Mouse (Mus musculus): ENCODE data around the gene Oxct2a. TPM values are rescaled to one million over a fixed set of nuclear protein-coding genes. Genes with fewer than 3 reads are reported as not detected.
A peak's percentile ranks its signal among the peaks of the same experiment; 100 is the strongest.
"Not testable (repeated sequence)": the region's sequence is repeated elsewhere in the genome, so short reads cannot be mapped to it uniquely, and the experiment has no call there.

Gene Oxct2a
- total RNA-seq, 2 experiments from 2014 or later, result 0.20 TPM; not detected in 1

- intact Hi-C loops (cut with DNase I; ENCODE audit: low total_unique reads), result no loop called here
- DNase-seq, result no peak
These were observed 2.7 kb upstream of the Oxct2a start for GRCm38 (mm10) chr4:123326087-123326486.

DNA sequence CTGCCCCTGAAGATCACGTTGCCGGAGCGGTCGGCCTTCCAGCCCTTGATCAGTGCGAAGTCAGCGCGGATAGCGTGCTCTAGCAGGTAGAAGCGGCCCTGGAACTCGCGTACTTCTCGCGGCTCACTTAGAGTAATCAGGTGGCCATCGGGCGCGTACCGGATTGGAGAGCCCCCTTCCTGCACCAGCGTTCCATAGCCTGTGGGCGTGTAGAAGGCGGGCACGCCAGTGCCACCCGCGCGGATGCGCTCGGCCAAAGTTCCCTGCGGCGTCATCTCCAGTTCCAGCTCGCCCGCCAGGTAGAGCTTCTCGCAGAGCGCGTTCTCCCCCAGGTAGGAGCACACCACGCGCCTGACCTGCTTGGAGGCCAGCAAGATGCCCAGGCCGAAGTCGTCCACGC lies 524 bp downstream of the Oxct2a start:
- DNase-seq; intact Hi-C loops (cut with DNase I; ENCODE audit: low total_unique reads): not testable (repeated sequence)

DNA sequence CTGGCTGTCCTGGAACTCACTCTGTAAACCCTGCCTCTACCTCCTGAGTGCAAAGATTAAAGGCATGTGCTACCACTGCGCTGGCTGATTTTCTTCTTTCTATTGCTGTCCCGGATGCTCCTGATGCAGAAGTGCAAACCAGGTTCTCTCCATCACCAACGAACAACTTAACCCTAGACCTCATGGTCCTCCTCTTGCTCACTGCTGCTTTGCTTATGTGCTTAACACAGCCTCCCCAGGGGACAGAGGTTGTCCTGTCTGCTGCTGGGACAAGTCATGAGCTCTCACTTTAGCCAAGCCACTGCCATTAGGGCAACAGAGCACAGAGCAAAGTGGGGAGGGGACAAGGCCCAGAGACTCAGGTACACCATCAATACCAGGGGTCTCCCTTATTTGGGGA lies 8.9 kb downstream of the Oxct2a start:
- no peak for DNase-seq

DNA sequence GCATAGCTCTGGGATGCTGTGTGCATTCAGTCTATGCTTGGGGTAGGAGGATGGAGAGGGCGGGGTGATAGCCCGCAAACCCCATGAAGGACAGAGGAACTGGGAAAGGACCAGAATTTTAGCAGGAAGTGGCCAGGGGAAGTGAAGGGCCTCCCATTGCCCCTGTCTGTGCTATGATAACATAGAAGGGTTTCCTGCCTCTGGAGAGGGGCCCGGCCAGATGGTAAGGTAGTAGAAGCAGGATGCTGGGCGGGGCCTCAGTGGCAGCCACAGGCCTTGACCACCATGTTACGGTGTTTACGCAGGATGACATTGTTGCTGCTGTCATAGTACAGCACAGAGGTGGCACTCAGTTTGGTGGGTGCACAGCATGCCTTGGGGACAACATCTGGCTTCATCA lies 10.4 kb downstream of the Oxct2a start:
- no peak for DNase-seq
- intact Hi-C loops (cut with DNase I; ENCODE audit: low total_unique reads), result no loop called here

More for the DNA sequence above, 8.9 kb downstream of the Oxct2a start:
- intact Hi-C loops (cut with DNase I; ENCODE audit: low total_unique reads), result no loop called here

GRCm38 (mm10) chr4:123311845-123312244 lies 11.6 kb downstream of the Oxct2a start:
- intact Hi-C loops (cut with DNase I; ENCODE audit: low total_unique reads), result no loop called here
- no peak for DNase-seq

DNA sequence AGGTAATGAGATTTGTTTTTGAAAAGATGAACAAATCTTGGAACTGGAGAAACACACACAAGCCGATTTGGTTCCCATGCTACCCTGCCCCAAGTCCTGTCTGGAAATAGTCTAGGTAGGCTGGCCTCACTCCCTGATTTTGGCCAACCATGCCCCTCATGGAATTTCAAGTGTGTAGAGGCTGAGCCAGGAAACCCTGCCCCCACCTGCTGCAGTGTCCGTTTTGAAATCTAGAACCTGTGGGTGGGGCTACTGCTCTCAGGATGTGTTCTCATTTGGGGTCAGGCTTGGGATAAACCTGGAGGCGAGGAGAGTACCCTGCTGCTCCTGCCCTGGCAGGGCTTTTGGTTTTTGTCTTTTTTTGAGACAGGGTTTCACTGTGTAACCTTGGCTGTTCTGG lies 15.1 kb downstream of the Oxct2a start:
- intact Hi-C loops (cut with DNase I; ENCODE audit: low total_unique reads), result loop anchor here (5.0 kb wide), 1 partner anchor 34 kb away; the partner anchor contains the start of gene Bmp8a
- DNase-seq, result peak; percentile 21

DNA sequence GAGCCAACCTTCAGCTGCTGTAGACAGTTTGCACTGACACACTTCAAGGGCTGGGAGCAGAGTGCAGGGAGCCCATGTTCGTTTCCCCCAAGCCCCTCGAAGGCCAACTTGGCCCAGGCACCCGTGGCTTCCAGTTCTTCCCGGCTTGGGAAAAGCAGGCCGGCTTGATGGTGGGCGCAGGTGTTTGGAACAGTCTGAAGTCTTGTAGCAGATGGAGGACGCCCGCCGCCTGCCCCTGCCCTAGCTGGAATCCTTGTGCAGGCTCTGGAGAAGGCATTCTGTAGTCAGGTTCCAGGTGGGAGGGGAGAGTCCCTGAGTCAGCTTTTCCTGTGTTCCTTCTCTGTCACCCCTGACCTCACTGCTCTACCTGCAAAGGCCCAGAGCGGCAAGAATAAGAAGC lies 16.4 kb downstream of the Oxct2a start:
- intact Hi-C loops (cut with DNase I; ENCODE audit: low total_unique reads), result loop anchor here (5.0 kb wide), 1 partner anchor 35 kb away; the partner anchor contains the start of gene Bmp8a
- DNase-seq, result no peak

- intact Hi-C loops (cut with DNase I; ENCODE audit: low total_unique reads), result loop anchor here (5.0 kb wide), 1 partner anchor 37 kb away; the partner anchor contains the start of gene Bmp8a
- DNase-seq, result no peak
These were observed 17.6 kb downstream of the Oxct2a start for GRCm38 (mm10) chr4:123305789-123306188.

GRCm38 (mm10) chr4:123298980-123299670 lies 24.3 kb downstream of the Oxct2a start:
- intact Hi-C loops (cut with DNase I; ENCODE audit: low total_unique reads), result no loop called here
- DNase-seq, result peak; percentile 59

DNA sequence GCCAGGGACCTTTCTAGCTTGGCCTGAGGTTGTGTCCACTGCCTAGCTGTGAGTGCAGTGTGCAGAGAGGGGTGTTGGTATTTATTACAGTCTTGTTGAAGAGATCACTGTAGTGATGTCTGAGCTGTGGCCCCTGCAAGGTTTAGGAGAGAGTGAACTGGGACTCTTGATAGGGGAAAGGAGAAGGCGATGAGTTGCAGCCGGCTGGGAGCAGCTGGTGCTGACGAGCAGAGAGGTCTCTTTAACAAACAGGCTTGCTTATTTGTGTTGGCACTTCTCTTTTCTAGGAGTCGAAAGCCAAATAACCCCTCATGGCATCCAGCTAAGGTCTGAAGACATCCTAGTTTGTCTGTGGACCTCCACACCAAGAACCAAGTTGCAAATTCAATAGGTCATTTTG lies 25.2 kb downstream of the Oxct2a start:
- intact Hi-C loops (cut with DNase I; ENCODE audit: low total_unique reads), result no loop called here
- no peak for DNase-seq

- intact Hi-C loops (cut with DNase I; ENCODE audit: low total_unique reads), result no loop called here
These were observed 26.1 kb downstream of the Oxct2a start for GRCm38 (mm10) chr4:123297195-123297960.

GRCm38 (mm10) chr4:123296148-123296534 lies 27.3 kb downstream of the Oxct2a start:
- no peak for DNase-seq
- intact Hi-C loops (cut with DNase I; ENCODE audit: low total_unique reads), result no loop called here

More at GRCm38 (mm10) chr4:123297195-123297960, 26.1 kb downstream of the Oxct2a start:
- DNase-seq, result no peak

- peak; percentile 31 for DNase-seq
- intact Hi-C loops (cut with DNase I; ENCODE audit: low total_unique reads), result no loop called here
These were observed 27.8 kb downstream of the Oxct2a start for GRCm38 (mm10) chr4:123295516-123296147.

DNA sequence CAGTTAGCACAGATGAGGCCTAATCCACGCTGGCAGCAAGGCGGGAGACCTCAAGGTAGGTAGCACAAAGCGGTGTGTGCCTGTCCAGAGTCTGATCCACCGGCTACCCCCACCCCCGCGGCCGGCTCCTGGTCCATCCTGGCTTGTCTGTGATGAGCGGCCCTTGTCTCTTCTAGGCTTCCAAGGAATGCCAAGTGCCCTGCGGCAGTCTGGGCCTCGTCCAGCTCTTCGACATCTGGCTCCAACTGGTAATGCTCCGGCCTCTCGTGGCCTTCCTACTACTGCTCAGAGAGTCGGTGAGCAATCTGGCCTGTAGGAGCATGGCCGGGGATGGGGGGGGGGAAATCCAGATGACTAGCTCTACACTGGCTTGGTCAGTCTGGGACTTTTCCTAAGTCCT lies 28.4 kb downstream of the Oxct2a start:
- DNase-seq; intact Hi-C loops (cut with DNase I; ENCODE audit: low total_unique reads): not testable (repeated sequence)

DNA sequence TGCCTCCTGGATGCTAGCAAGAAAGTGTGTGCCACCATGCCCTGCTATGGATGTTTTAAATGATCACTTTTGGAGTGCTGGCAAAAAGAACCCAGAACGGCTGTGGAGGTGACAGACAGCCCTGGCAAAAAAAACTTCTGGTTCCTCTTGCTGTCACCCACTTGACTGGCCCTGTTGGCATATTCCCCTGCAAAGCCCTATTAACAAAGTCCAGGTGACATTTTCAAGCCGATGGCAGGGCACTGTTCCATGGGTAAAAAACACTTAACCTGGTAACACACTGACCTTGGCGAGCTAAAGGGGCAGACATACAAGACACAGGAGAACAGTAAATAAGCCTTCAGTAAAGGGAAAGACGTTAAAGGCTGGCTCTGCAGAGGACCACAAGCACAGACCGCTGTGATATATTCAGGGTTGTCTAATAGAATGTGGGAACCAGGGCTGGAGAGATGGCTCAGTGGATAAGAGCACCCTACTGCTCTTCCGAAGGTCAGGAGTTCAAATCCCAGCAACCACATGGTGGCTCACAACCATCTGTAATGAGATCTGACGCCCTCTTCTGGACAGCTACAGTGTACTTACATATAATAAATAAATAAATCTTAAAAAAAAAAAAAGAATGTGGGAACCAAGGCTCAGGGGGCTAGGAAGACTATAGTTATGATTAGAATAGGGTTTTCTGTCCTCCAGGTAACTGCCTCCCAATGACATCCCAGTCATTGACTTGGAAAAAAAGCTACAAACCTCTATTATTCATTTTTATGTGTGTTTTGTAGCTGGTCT lies 29.6 kb downstream of the Oxct2a start:
- no peak for DNase-seq
- intact Hi-C loops (cut with DNase I; ENCODE audit: low total_unique reads), result no loop called here

DNA sequence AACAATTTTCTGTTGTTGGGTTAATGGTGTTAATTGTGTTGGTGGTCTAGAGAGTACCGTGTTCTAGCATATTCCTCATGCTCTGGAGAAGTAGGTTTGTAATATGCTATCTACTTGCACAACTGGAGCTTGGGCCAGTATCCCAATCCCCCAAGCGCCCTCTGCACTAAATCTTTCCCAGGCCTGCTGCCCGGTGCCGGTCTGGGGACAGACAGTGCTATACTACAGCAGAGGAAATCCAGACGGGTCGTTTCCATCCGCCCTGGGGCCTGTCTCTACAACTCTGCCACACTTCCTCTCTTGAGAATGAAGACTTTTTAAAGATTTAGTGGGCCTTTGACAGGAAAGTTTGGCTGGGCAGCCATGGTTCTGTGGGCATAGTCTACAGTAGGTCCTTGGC lies 30.4 kb downstream of the Oxct2a start:
- DNase-seq, result no peak
- intact Hi-C loops (cut with DNase I; ENCODE audit: low total_unique reads), result no loop called here

DNA sequence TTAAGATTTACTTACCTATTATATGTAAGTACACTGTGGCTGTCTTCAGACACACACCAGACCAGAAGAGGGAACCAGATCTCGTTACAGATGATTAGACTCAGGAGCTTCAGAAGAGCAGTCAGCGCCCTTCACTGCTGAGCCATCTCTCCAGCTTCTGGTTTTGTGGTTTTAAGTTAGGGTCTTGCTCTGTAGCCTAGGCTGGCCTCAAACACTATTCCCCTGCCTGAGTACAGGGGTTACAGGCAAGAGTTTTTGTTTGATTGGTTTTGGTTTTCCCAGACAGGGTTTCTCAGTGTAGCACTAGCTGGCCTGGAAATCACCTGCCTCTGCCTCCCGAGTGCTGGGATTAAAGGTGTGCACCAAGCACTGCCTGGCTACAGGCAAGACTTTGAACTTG lies 31.0 kb downstream of the Oxct2a start:
- intact Hi-C loops (cut with DNase I; ENCODE audit: low total_unique reads), result no loop called here
- no peak for DNase-seq

DNA sequence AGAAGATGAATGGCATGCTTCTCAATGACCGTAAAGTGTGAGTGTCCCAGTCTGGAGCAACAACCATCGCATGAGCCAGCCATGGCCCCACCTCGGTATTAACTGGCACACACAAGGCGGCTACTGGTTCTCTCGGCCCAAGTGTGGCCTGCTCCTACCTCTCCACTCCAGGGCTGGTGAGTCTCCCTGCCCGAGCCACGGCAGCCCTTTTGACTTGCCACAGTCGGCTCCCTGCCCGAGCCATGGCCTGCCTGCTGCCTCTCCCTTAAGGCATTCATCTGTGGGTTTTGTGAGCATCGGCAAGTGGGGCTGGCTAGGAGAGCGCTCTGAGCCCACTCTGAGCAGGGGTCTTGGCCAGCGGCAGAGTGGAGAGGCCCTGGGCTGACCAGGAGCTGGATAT lies 34.4 kb downstream of the Oxct2a start:
- intact Hi-C loops (cut with DNase I; ENCODE audit: low total_unique reads), result no loop called here
- DNase-seq, result no peak

- no peak for DNase-seq
- intact Hi-C loops (cut with DNase I; ENCODE audit: low total_unique reads), result no loop called here
These were observed 36.6 kb downstream of the Oxct2a start for GRCm38 (mm10) chr4:123286790-123287189.
